Mouse (Mus musculus) lung, postnatal 0 days (tissue): ENCODE measurements around the gene Tle6. TPM values are rescaled to one million over a fixed set of nuclear protein-coding genes. Genes with fewer than 3 reads are reported as not detected.
A peak's percentile ranks its signal among the peaks of the same experiment; 100 is the strongest.

Source experiments
- ATAC-seq: fragments of 200-750 bp; cut with Nextera tagmentation; 2 replicates; pipeline ENCODE4 v1.8.0; 2017; ENCODE audit warnings: moderate library complexity
- DNase-seq: peaks from one replicate; pipeline ENCODE4 v3.0.0-alpha.2; 2016; ENCODE audit warnings: low spot score
- H3K27ac ChIP-seq: fragments of 300-500 bp; sonication (generic); 2 replicates; pipeline ENCODE4 v1.5.1; 2014; ENCODE audit warnings: antibody characterized with exemption, mild to moderate bottlenecking, low read length, mixed read lengths
- H3K27me3 ChIP-seq: fragments of 300-500 bp; sonication (generic); replicated peaks from 2 replicates; pipeline ENCODE4 v1.6.1; 2014; ENCODE audit warnings: low read length, mixed read lengths; ENCODE audit not compliant: insufficient read depth
- H3K36me3 ChIP-seq: fragments of 300-500 bp; sonication (generic); 2 replicates; pipeline ENCODE4 v1.6.1; 2014; ENCODE audit warnings: low read length, mixed read lengths; ENCODE audit not compliant: insufficient read depth
- H3K4me1 ChIP-seq: fragments of 300-500 bp; sonication (generic); 2 replicates; pipeline ENCODE4 v1.6.1; 2014; ENCODE audit warnings: antibody characterized with exemption, low read depth, low read length, mixed read lengths; ENCODE audit not compliant: insufficient read depth
- H3K4me2 ChIP-seq: fragments of 300-500 bp; sonication (generic); replicated peaks from 2 replicates; pipeline ENCODE4 v1.6.1; 2014; ENCODE audit warnings: low read depth, mild to moderate bottlenecking, low read length, moderate library complexity, mixed read lengths
- H3K4me3 ChIP-seq: fragments of 300-500 bp; sonication (generic); 2 replicates; pipeline ENCODE4 v1.5.1; 2014; ENCODE audit warnings: low read depth, low read length
- H3K9ac ChIP-seq: fragments of 300-500 bp; sonication (generic); replicated peaks from 2 replicates; pipeline ENCODE4 v1.6.1; 2014; ENCODE audit warnings: low read depth, mild to moderate bottlenecking
- H3K9me3 ChIP-seq: fragments of 300-500 bp; sonication (generic); 2 replicates; pipeline ENCODE4 v1.6.1; 2016; ENCODE audit warnings: low read length, mixed read lengths
- CTCF ChIP-seq: IDR thresholded peaks from 2 replicates; pipeline ENCODE4 v1.5.1; 2016; ENCODE audit warnings: antibody characterized with exemption, mild to moderate bottlenecking
- EP300 ChIP-seq: IDR thresholded peaks from 2 replicates; pipeline ENCODE4 v1.6.1; 2016; ENCODE audit warnings: antibody characterized with exemption, mild to moderate bottlenecking, control low read depth
- WGBS: fragments of 180-500 bp; shearing (Covaris S2); extraction: QIAGEN DNeasy Blood & Tissue Kit; methylation state at CpG from one replicate; pipeline ENCODE4 v1.1.7; 2014; 5-methylcytosine and 5-hydroxymethylcytosine counted together
- polyA plus RNA-seq: library from polyadenylated mRNA; unstranded; fragments of >200 nt; fragmentation: Nextera tagmentation; extraction: Ambion mirVana; gene quantifications from 2 replicates; pipeline ENCODE4 v1.2.1, GENCODE M21; 2015

Tle6 gene
- polyA plus RNA-seq, 1 experiment from 2014 or later = 12.8 TPM

DNA sequence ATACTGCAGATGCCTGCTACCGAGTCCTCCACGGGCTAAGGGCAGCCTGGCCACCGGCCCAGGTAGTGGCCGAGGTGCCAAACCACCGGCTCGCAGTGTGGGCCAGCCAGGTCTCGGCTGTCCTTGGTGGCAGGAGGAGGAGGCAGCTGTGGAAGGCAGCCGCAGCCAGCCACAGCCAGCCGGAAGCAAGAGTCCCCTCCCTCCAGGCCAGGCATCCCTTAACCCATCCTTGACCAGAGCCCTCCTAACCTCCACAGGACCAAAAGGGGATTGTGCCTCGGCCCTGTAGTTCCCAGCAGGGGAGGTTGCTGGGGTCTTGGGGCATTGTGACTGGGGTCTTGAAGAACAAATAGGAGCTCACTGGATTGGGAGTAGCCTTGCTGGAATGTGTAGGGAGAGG, 36.7 kb downstream of the Tle6 start:
- Histone ChIP-seq H3K9ac (no peak overlapping the region), H3K27ac (peak overlapping the region; percentile 66)

DNA sequence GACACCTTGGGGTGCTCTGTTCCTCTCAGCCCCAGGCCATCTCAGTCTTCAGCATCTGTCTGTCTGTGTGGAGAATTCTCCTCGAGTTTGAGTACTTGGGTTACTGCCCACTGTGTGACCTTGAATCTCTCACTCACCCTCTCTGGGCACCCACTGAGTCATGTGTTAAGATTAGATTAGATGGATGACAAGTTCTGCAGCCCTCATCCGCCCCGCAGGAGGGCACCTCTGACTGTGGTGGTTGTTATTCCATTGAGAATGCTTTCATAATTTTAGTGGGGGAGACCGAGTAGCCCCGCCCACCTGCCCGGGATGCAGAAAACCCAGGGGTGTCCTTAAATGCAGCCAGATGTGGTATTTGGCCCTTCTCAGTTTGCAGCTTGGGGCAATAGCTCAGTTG, 37.4 kb downstream of the Tle6 start:
- Histone ChIP-seq H3K9me3 (no peaks in the 10 kb centered on the region), H3K36me3 (no peaks in the 10 kb centered on the region), H3K9ac (no peak overlapping the region), H3K4me3 (no peak overlapping the region), H3K4me2 (no peak overlapping the region; the same call in 1 of the 2 replicates), H3K27ac (no peak overlapping the region; the same call in 1 of the 2 replicates), H3K4me1 (peaks cover 26% of the 10 kb centered on the region; the same call in 1 of the 2 replicates), H3K27me3 (no peaks in the 10 kb centered on the region)
- DNase-seq (no peak), ATAC-seq (no peak)
- WGBS = 25% methylated on average over 6 of the region's 6 CpGs
- no peak for TF ChIP-seq CTCF
- no peak for TF ChIP-seq EP300

More for the DNA sequence above, 36.7 kb downstream of the Tle6 start:
- WGBS = 5% methylated on average over 9 of the region's 10 CpGs
- Histone ChIP-seq H3K27me3 (no peaks in the 10 kb centered on the region), H3K4me3 (peak overlapping the region; percentile 14; the same call in 1 of the 2 replicates), H3K36me3 (no peaks in the 10 kb centered on the region), H3K9me3 (no peaks in the 10 kb centered on the region), H3K4me1 (peaks cover 31% of the 10 kb centered on the region; the same call in 1 of the 2 replicates), H3K4me2 (peak overlapping the region; percentile 51)
- ATAC-seq (peak; percentile 54), DNase-seq (peak; percentile 81)
- TF ChIP-seq CTCF (no peak), EP300 (no peak)

DNA sequence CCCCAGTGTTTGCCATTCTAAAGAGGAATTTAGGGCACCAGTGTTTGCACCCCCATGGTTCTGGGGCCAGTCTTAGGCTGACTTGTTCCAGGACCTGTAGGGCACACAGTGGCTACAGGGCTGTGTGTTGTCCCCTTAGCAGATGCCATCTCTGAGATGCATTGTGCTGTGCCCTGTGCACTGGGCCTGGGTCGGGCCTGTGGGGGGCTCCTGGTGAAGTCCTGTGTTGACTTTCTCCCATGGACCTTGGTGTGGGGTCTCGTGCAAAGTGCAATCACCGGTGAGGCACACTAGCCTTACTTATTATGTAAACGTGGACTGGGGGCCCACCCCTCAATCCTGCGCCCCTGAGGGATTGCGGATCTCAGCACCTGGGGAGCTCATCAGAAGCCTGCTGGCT, 38.5 kb downstream of the Tle6 start:
- no peak overlapping the region for H3K27ac ChIP-seq
- no peak overlapping the region for H3K4me3 ChIP-seq
- H3K36me3 ChIP-seq = no peaks in the 10 kb centered on the region
- no peaks in the 10 kb centered on the region for H3K9me3 ChIP-seq
- no peak for TF ChIP-seq CTCF
- TF ChIP-seq EP300 = no peak
- no peak overlapping the region for H3K9ac ChIP-seq
- ATAC-seq = no peak
- no peaks in the 10 kb centered on the region for H3K27me3 ChIP-seq
- DNase-seq = no peak
- H3K4me1 ChIP-seq = peaks cover 24% of the 10 kb centered on the region; the same call in 1 of the 2 replicates
- WGBS = 72% methylated on average over 6 of the region's 6 CpGs
- H3K4me2 ChIP-seq = no peak overlapping the region

DNA sequence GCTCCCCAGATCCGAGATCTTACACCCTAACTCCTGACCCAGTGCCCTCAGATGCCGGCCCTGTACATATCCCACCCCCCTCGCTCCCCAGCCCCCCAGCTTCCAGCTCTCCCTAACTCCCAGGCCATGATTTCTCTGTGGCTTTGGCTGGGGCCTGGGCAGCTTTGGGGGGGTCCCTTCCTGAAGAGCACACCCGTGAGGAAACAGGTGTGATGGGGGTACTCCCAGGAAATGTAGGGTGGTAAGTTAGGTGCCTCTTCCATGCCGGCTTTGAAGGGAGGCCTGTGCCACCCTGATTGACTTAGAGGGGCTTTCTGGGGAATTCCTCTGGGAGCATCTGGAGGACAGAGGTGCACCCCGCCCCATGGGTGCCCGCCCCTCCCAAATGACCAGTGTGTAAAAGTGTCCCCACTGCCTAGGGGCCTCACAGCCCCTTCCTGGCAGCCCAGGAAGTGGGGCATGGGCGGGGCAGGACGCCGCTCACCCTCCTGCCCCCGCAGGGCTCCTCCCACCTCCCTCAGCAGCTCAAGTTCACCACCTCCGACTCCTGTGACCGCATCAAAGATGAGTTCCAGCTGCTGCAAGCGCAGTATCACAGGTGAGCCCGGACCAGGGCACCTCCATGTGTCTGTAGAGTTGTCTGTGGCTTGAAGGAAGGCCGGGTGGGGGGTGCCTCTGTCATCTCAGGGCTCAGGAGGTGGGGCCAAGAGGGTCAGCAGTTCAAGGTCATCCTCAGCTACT, 40.0 kb downstream of the Tle6 start:
- Histone ChIP-seq H3K4me3 (peak overlapping the region; percentile 90), H3K9me3 (no peaks in the 10 kb centered on the region), H3K4me1 (peaks cover 24% of the 10 kb centered on the region; the same call in 1 of the 2 replicates), H3K27me3 (no peaks in the 10 kb centered on the region), H3K9ac (peak overlapping the region; percentile 87), H3K27ac (peak overlapping the region; percentile 85), H3K4me2 (peak overlapping the region; percentile 84), H3K36me3 (no peaks in the 10 kb centered on the region)
- peak; percentile 80 for DNase-seq
- 9% methylated on average over 16 of the region's 16 CpGs for WGBS
- TF ChIP-seq CTCF (no peak), EP300 (no peak)
- peak; percentile 27 for ATAC-seq

DNA sequence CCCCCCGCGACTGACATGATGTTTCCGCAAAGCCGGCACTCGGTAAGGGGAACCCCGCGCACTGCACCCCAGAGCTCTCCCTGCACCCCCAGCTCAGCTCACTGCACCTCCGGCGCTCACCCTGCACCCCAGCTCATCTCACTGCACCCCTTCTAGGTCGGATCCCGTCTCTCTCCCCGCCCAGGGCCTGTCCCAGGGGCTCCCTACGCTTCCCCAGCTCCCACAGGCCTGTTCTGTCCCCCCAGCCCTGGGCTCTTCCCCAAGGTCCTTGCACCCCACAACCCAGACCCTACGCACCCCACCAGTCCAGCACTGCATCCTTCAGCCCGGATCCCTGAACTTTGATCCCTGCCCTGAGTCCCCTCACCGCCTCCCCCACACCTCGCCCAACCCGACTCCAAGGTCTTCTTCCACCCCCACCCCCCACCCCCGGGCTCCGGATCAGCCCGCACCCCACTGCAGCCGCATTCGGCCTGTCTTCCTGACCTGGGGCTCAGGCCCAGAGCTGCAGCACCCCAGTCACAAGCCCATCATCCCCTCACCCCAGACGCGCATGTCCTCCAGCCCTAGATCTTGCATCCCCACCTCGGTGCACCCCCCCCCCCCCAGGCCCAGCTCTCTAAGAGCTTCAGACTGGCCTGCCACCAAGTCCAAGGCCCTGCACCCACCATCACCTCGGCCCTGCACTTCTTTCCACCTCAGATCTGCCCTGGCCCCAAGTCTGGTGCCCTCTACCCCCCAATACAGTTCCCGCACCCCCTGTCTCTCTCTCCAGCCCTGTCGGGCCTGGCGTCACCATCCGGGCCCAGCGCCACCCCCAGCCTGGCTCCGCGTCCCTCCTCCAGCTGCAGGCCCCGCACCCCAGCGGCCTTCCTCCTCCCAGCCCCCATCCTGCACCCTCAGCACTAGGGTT, 41.0 kb downstream of the Tle6 start:
- ATAC-seq = peak; percentile 35
- Histone ChIP-seq H3K9ac (peak overlapping the region; percentile 87), H3K4me3 (peak overlapping the region; percentile 90), H3K27ac (peak overlapping the region; percentile 85), H3K27me3 (no peaks in the 10 kb centered on the region), H3K4me2 (peak overlapping the region; percentile 84), H3K36me3 (no peaks in the 10 kb centered on the region), H3K4me1 (peaks cover 24% of the 10 kb centered on the region; the same call in 1 of the 2 replicates), H3K9me3 (no peaks in the 10 kb centered on the region)
- peak; percentile 7; the same call in 1 of the 2 replicates for TF ChIP-seq CTCF
- TF ChIP-seq EP300 = no peak
- WGBS = under 1% methylated on average over 22 of the region's 36 CpGs
- peak; percentile 61 for DNase-seq

DNA sequence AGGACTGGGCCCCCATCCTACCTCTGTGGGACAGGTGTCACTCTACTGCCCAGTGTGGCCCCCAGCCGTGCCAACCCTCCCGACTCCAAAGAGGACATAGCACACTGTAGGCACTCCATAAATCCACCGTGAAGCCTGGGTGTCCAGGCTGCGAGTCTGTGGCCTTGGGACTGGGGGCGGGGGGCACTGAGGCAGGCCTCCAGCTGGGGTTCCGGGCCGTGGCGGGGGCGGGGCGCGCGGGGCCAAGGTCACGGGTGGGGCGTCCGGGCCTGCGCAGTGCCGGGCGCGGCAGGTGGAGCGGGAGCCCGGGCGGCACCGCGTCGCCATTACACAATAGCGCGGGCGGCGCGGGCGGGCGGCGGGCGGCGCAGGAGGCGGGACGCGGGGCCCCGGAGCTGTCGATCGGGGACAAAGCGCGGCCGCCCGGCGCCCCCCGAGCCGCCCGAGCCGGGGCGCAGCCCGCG, 41.7 kb downstream of the Tle6 start, which contains the start of gene Aes:
Aes (plus strand) TSS at position 326 of the 464 bp plus-strand sequence.
- Histone ChIP-seq H3K4me2 (peak within 1 kb of the TSS; percentile 84), H3K9me3 (no peaks in the 10 kb centered on the region), H3K27me3 (no peaks in the 10 kb centered on the region), H3K27ac (peak within 1 kb of the TSS; percentile 85), H3K9ac (peak within 1 kb of the TSS; percentile 87), H3K36me3 (no peaks in the 10 kb centered on the region), H3K4me3 (peak within 1 kb of the TSS; percentile 90), H3K4me1 (peaks cover 21% of the 10 kb centered on the region; the same call in 1 of the 2 replicates)
- TF ChIP-seq CTCF = no peak
- no peak for TF ChIP-seq EP300
- WGBS = 1% methylated on average over 21 of the region's 53 CpGs
- DNase-seq (peak; percentile 72), ATAC-seq (peak; percentile 73)
